Mouse (Mus musculus): Measurements from ENCODE around the gene Scgb2b17. TPM values are rescaled to one million over a fixed set of nuclear protein-coding genes. Genes with fewer than 3 reads are reported as not detected.
"Not testable (repeated sequence)": the region's sequence is repeated elsewhere in the genome, so short reads cannot be mapped to it uniquely, and the experiment has no call there.

The Scgb2b17 gene
- not detected for total RNA-seq (2021)
- long read RNA-seq, experiment 1: 0 reads
- long read RNA-seq, experiment 2: 0 reads

GRCm38 (mm10) chr7:33056461-33056860 is at the start of gene Scgb2b17:
TSS of gene Scgb2b17 (minus strand) at chr7:33056561.
- DNase-seq: not testable (repeated sequence)

DNA sequence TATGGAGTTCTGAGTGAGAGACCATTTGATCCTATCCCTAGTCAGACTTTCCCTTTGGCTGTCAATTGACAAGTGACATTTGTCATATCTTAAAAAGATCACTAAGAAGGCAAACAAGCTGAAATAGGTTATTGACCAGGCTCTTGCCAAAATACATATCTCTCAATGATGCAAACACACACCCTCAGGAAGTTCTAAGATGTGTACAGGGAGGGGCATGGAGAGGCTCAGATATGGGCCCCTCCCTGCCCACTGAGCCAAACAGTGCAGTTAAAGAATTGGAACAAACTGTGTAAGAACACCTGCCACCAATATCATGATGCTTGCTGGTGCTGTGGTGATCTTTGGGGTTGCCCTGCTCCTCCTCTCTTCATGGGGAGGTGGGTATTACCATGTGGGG is 6.8 kb upstream of the Scgb2b17 start, which contains the start of gene Scgb1b17:
TSS of gene Scgb1b17 (plus strand) at position 301 of the 400 bp plus-strand sequence.
- not testable (repeated sequence) for DNase-seq

Other genes starting within 250 kb of the Scgb2b17 start
- not detected for gene Scgb2b15, start 226.9 kb downstream of the Scgb2b17 start, total RNA-seq (2021)
- not detected for gene Scgb1b15, start 220.0 kb downstream of the Scgb2b17 start, total RNA-seq (2021)
- not detected for gene Scgb1b17, start 6.9 kb upstream of the Scgb2b17 start, total RNA-seq (2021)
- gene Scgb2b18, start 117.3 kb upstream of the Scgb2b17 start, total RNA-seq (2021): not detected
- gene Scgb1b18, start 129.0 kb upstream of the Scgb2b17 start, total RNA-seq (2021): not detected
- not detected for gene Scgb2b19, start 223.8 kb upstream of the Scgb2b17 start, total RNA-seq (2021)
- not detected for gene Scgb1b19, start 230.7 kb upstream of the Scgb2b17 start, total RNA-seq (2021)

All from gastrocnemius, postnatal 25 days (tissue).